Mouse (Mus musculus) adrenal gland, postnatal 36 days (tissue): ENCODE results near the gene Cfap65. TPM values are rescaled to one million over a fixed set of nuclear protein-coding genes. Genes with fewer than 3 reads are reported as not detected.

ENCODE experiments used
- DNase-seq, 2 experiments: peaks; one replicate each; pipeline ENCODE4 v3.0.0; 2021; ENCODE audit warnings: mixed read lengths in 1 of 2
- long read RNA-seq, 2 experiments: library from polyadenylated mRNA; stranded (forward); transcript quantifications; one replicate each; pipeline ENCODE4 v2.0.0; 2021; ENCODE audit warnings: borderline sequencing depth in 2 of 2
- total RNA-seq, 2 experiments: library from RNA; stranded (reverse); gene quantifications; 2 replicates each; pipeline ENCODE4 v1.2.3; 2021

Gene Cfap65
- total RNA-seq, result not detected
- long read RNA-seq, experiment 1, result 0 reads
- long read RNA-seq, experiment 2, result 0 reads

- peak; percentile 67 for DNase-seq
Observed at GRCm38 (mm10) chr1:74935402-74935801, at the start of gene Cfap65. Cfap65 (minus strand) TSS chr1:74935599.

GRCm38 (mm10) chr1:74977001-74977400 is 41.6 kb upstream of the Cfap65 start:
- no peak for DNase-seq

DNA sequence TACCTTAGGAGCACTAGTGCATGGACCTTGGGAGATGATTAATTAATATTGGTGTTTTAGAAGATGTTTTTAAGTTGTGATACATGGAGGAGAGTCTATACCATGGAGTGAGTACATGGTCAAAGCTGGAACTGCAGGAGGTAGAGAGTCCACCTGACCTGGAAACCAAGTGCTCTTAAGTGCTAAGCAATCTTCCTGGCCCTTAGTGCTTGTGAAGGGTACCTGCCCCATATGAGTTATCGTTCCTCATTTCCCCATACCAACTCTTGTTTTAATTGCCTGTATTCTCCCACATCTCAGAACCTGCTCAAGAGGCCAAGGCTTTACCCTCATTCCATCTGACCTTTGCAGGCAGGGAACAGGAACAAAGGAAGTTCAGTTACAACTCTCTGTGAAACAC is 40.5 kb upstream of the Cfap65 start:
- no peak for DNase-seq

DNA sequence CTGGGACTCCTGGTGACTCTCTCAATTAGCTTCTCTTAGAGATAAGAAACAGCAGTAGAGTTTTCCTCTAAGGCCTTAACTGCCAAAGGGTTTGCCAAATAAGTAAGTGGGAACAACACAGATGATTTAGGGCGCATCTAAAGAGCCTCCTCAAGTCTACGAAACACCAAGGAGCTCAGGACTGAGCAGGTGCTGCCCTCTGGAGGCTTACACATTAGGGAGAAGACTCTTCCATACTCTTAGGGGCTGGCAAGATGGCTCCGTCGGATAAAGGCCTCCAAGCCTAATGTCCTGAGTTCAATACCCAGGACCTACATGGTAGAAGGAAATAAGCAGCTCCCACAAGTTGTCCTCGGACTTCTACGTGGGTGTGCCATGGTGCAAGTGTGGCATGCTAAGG is 38.2 kb upstream of the Cfap65 start:
- no peak for DNase-seq

DNA sequence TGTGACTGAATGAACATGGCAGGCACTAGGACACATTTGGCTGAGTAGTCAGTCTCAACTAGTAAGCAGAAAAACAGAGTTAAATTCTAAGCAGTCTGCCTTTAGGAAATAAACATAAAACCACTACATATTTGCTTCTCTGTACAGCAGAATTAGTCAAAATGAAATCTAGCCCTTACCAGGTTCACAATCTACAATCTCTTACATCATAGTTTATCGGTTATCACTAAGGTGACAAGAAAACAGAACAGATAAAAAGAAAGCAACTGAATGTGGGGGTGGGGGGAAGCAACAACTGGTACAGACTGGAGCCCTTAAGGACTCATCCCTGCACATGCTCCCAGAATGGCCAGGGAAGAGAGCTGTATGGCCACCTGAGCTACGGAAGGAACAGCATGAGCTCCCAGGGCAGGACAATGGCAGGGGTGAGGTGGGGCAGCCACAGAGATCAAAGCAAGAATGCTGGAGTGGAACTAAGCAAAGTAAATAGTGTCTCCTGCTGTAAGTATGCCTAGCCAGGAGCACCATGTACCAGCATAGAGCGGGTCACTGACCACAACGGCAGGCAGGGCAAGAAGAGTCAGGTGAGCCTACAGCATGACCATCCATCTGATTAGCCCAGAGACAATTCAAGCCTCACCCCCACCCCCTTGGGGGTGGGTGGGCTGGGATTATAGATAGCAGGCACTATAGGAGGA is 36.1 kb upstream of the Cfap65 start:
- DNase-seq, result no peak

GRCm38 (mm10) chr1:74967962-74968580 is 32.7 kb upstream of the Cfap65 start:
- peak in 1 of 2 experiments; percentile 35 for DNase-seq

GRCm38 (mm10) chr1:74964494-74965215 is 29.3 kb upstream of the Cfap65 start:
- peak; percentile 78 to 86 for DNase-seq

DNA sequence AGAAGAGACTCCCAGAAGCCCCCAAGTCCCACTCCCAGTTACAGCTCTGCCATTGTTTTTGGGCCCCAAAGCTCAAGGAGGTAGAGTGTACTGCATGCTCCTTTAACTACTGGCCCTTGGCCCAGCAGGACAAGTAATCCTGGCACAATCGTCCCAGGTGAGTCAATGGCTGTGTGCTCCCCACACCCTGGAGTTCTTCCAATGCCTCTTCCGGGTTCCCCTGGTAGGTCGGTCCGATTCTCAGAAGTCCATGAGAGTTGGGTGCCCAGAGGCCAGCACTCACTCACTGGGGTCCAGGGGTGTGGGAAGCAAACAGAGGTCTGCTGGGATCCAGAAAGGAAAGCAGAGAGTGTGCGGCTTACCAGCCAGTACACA is 27.4 kb upstream of the Cfap65 start:
- no peak for DNase-seq

GRCm38 (mm10) chr1:74962126-74962852 is 26.9 kb upstream of the Cfap65 start:
- no peak for DNase-seq

DNA sequence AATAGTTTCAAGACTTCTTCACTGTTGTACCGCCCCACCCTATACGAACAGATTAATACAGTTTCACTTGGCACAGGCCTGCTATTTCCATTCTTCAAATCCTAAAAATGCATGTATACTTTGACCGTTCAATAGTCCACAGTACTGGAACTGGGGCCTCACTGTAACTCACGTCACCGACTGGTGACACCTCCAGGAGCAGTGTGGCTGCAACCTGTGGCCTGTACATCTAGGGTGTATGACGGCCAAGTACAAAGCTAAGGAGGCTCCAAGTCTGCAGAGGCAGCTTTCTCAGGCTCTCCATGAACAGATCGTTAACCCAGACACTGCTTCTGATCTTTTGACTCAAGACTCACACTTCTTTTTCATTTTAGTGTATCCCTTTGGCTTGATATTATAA is 26.3 kb upstream of the Cfap65 start:
- no peak for DNase-seq

GRCm38 (mm10) chr1:74960059-74960458 is 24.7 kb upstream of the Cfap65 start:
- no peak for DNase-seq

DNA sequence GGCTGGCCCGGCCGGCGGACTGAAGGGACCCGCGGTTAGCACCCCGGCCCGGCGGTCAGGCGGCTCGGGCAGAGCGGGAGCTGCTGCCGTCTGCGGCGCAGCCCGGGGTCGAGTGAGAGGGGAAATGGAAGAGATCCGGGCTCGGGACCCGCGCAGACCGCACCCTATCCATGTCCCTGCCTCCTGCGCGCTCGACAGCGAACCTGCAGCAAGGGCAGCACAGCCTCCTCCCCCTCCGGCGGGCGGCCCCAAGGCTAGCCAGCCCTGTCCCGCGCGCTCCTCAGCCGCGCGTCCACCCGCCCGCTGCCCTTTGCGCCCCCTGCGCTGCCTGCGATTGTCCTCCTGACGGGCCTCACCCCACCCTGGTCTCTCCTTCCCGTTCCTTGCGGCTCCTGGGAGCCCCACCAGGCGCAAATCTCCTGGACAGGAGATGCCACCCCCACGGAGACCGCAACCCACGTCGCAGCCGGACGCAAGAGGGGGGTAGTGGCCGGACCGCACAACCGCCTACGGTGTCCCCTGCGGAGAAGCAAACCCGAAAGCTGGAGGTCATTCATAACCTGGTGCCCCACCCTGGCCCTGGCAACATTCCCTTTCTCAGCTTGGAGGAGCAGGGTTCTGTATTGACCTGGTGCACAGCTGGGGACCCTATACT is 16.3 kb upstream of the Cfap65 start, which contains the start of gene Ihh:
TSS of gene Ihh (minus strand) at position 117 of the 655 bp plus-strand sequence.
- peak; percentile 21 to 29 for DNase-seq

DNA sequence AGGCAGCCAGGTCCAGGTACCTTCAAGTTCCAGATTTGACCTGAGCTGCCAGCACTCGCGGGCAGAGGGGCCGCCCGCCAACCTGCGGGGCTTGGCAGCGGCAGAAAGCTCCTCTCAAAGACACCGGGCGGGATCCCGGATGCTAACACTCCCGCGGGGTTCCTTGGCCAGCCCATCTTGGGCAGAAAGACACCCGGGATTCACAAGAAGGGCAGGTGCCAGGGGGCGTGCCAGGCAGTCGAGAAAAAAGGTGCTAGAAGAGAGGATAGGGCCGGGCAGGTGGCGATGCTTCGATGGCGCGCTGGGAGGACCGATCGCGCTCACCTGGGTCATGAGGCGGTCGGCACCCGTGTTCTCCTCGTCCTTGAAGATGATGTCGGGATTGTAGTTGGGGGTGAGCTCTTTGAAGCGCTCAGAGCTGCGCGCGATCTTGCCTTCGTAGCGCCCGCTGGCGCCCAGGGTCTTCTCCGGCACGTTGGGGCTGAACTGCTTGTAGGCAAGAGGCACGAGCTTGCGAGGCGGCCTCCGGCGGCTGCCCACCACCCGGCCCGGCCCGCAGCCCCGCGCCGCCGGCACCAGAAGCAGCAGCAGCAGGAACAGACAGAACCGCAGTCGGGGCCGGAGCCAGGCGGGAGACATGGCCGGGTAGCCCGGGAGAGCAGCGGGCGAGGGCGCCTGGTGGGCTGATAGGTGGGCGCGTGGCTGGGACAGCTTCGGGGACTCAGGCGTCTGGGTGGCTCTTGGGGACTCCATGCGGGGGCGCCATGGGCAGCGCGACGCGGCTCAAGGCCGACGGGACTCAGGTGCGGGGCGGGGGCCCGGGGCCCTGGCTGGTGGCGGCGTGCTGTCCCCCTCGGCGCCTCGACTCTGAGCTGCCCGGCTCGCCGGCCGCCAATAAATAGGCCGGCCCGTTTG is 15.4 kb upstream of the Cfap65 start:
- DNase-seq, result no peak

GRCm38 (mm10) chr1:74950066-74950465 is 14.7 kb upstream of the Cfap65 start:
- no peak for DNase-seq

DNA sequence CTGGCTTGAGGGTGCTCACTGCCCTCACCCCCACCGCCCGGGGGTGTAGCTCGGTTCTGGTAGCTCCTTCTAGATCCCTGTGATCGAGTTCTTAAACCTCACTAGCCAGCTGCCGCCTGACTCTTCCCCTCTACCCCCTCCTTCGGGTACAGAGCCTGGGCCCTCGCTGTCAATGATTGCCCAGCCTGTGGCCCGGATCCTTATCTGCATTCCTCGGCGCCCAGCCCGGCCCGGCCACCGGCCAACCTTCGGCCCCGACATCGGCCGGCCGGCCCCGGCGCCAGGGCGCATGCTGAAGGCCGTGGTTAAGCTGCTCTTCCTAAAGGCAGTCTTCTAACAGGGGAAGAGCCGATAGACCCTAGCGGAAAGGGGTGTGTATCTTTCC is 14.3 kb upstream of the Cfap65 start:
- DNase-seq, result peak; percentile 62 to 64

DNA sequence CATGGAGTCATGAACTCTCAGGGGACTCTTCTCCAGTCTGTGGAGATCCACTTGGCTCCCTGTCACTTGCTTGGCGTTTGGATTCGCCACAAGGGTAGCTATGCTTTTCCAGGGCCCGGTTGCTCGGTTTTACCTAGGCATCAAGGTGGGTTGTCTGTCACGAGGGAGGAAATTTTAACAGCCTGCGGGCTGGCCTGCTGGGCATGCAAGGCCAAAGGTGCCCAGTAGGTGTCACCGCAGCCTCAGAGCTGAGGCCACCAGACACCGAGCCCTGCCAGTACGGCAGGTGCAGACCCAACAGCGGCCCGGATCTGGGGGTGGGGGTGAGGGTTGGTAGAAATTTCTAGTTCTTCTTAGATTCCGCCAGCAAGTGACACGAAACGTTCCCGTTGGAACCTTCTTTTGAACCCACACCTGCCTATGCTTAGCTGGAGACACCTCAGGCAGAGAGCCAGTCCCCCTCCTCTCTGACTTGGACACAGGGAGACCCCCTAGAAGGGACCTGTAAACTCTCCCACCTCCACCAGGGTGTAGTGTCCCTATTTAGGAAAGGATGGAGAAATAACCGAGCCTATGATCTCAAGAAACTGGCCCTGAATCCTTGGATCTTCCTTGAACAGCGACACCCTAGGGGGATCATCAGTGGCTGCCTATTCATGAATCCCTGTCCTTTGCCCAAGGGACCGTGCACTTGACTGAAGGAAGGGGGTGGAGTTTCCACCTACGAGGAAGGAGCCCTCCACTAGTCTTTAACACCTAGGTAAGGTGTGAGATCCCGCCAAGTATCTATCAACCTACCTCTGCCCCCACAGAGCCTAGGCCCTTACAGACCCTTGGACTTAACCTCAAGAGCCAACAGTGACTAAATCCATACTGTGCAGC is 13.6 kb upstream of the Cfap65 start:
- peak; percentile 72 to 79 for DNase-seq

DNA sequence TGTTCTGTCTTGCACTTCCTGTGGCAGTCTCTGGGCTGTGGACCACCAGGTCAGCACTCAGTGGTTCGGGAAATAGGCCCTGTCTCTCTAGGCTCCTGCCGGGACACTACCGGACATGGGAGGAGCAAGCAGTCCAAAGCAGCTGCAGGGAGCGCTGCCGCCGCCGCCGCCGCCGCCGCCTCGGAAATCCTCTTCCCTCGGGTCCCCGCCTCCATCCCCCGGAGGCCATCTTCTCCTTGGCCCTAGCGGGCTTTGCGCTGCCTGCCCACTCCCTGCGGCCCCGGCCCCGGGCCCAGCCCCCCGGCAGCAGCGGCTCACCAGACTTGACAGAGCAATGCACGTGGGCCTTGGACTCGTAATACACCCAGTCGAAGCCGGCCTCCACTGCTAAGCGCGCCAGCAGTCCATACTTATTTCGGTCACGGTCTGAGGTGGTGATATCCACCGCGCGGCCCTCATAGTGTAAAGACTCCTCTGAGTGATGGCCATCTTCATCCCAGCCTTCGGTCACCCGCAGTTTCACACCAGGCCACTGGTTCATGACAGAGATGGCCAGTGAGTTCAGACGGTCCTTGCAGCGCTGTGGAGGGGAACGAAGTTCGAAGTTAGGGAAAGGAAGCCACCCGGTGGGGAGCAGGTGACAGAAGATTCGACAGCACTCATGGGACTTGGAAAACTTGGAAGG is 12.7 kb upstream of the Cfap65 start:
- peak; percentile 50 to 62 for DNase-seq

DNA sequence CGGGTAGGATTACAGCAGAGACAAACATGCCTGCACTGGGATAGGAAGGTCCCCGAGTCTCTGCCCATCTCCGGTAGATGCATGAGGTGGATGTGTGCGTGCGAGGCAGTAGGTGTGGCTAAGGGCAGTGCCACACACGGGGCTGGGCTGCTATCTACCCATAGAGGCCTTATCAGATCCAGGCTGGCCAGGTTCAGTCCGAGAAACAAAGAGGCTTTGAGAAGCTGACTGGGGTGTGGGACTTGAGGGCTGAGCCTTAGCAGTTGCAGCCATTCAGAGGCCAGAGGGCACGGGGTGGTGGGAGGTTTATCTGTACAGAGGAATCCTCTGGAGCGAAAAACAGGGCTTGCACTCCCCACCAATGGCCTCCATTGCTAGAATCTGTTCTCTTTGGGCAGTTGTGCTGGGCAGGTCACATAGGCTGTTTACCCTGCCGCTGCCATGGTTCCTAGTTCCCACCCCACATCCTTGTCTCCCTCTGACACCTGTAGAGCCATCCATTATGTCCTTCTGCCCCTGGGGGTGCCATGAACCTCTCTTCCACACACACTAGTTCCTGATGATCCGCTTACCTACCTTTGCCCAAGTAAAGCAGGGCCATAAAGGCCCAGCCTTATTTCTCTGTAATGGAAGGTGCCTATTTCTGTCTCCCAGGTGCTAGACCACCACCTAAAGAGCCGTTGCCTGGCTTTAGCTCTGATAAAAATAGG is 6.4 kb upstream of the Cfap65 start:
- DNase-seq, result no peak
